Mouse (Mus musculus): ENCODE measurements around the gene 4933421I07Rik.
A peak's percentile ranks its signal among the peaks of the same experiment; 100 is the strongest.

Gene 4933421I07Rik

DNA sequence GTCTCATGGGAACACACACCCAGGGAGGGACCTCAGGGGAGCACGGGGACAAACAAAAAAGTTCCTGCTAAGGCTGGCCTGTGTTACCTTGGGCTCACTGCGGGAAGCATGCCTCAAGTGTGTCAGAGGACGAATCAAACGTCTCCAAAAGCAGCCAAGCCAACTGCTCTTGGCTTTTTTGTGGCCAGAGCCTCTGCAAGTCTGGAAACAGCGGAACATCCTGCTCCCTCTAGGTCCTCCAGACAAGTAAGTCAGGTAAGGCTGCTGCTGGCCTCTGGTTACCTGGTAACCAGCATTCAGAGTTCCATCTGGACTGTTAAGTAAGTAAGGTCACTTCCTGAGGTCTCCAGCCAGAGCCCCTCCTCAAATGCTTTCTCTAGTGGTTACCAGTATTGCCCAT is at the start of gene 4933421I07Rik:
4933421I07Rik (minus strand) TSS at position 271 of the 400 bp plus-strand sequence.
- DNase-seq = no peak

DNA sequence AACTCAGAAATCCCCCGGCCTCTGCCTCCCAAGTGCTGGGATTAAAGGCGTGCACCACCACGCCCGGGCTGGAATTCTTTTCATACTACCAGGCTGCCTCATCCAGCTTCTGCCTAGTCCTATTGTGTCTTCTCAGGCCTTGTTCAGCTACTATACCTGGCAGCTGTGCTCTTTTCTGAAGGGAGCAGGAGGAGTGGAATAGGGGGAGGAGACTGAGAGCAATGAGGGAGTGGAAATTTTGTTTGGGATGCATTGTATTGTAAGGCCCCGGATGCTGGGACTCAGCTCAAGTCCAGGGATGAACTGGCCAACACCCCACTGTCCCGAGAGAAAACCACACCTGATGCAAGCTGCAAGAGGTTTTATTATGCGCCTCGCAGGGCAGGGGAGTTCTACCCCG is 49.4 kb upstream of the 4933421I07Rik start:
- DNase-seq = no peak

DNA sequence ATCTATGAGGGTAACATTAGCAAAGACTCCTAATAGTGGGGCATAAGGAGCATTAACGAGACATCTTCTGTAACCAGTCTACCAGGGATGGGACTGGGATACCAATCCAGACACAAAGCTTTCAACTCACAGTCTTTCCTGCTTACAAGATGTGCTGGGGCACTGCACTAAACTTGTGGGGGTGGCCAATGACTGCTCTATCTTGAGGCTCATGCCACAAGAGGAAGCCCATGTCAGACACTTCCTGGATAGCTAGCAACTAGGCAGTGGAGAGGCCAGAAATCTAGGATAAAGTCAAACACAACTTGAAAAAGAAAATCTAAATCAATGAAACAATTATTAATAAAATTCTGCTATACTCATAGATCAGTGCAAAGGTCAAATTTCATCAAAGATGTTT is 48.3 kb upstream of the 4933421I07Rik start:
- no peak for DNase-seq

DNA sequence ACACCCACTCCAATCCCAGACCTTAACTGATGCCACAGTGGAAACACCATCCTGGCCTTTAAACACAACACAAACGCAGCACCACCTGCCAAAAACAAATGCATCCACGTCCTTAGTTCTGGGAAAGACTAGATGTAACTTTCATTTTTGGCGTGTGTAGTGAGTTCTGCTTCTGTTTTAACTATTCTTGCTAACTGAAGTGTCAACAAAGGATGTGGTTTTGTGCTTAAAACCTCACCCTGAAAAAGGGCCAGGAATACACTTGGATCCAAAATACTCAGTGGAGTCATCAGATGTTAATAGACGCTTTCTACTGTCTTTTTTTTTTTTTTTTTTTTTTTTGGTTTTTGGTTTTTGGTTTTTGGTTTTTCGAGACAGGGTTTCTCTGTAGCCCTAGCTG is 42.9 kb upstream of the 4933421I07Rik start:
- no peak for DNase-seq

DNA sequence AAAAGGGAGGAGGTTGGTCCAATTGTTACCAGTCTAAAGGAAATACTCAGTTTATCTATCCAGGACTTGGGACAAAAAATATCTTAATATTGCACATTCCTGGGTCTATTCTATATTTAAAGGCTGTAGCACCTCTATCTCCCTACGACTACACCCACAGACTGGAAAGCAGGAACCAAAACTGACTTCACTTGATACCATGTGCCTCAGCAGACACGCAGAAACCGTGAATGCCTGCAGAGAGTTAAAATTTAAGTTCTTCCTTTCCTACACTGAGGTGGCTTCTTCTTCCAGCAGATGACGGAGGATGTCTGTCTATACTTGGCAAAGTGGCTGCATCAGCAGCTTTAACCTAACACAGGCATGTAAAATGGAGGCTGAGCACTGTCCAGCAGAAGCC is 42.4 kb upstream of the 4933421I07Rik start:
- no peak for DNase-seq

DNA sequence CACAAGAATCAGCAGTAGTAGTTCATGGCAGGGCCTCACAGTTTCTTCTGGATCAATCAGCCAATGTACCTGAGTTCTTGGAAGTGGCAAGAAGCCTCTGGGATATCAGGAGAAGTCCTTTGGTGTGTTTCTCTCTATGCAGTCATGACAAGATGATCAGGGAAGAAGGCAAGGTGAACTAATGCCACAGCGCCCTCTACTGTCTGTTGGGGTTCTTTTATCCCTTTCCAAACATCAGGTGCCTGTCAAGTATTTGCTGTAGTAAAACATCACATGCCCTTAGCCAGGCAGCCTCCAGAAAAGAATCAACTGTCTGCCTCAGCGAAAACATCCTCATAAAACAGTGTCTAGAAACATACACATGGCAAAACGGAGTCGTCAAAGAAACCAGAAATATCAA is 6.7 kb upstream of the 4933421I07Rik start:
- DNase-seq = no peak

DNA sequence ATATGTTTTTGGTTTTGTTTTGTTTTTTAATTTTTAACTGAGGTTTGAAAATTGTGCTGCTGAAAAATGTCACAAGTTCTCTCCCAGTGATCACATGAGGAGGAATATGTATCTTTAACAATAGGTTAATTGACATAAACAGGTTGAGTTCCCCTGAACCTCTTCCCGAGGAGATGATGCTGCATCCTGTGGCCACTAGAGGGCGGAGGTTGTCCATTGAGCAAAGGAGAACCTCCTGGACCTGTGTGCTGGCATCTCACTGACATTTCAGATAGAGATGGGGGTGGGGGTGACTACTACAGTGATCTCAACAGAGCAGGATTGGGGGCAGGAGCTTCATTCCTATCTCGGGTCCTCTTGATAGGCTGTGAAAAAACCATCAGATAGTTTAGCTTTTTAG is 2.7 kb upstream of the 4933421I07Rik start:
- peak; percentile 11 for DNase-seq

DNA sequence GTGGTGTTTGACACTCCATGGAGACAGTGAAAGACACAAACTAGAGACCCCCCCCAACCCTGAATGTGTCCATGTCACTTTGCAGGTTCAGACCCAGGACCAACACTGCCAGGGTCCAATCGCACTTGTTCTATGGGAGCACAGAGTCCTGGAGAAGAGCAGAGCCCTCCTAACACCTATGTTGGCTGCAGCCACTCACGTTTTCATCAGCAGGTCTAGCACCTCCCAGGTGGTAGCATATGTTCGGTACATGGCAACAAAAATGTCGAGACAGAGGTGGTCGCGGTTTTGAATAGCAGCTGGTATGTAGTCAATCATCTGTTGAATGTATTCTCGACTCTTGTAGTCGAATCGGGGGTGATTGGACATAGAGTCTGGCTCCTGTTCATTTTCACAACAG is 568 bp downstream of the 4933421I07Rik start:
- DNase-seq = no peak

All from liver (tissue).